Mouse (Mus musculus): ENCODE results near the gene Dspp. TPM values are rescaled to one million over a fixed set of nuclear protein-coding genes. Genes with fewer than 3 reads are reported as not detected.

Gene Dspp
- polyA plus RNA-seq, 1 experiment = not detected

GRCm38 (mm10) chr5:104163536-104163935 lies 7.0 kb upstream of the Dspp start:
- TF ChIP-seq FOSL1 (IDR thresholded peaks at IDR 0.05; ENCODE audit: insufficient read depth, low read length, poor library complexity, severe bottlenecking) = no peak
- TF ChIP-seq MAX (IDR thresholded peaks at IDR 0.05) = no peak
- TF ChIP-seq CTCF (IDR thresholded peaks at IDR 0.05; ENCODE audit: control insufficient read depth, insufficient read depth, insufficient read length) = no peak
- Histone ChIP-seq H3K79me3 (ENCODE audit: low read depth) (no peaks in the 10 kb centered on the region), H3ac (ENCODE audit: control insufficient read depth, insufficient read length, low read depth) (no peak overlapping the region), H3K4me3 (ENCODE audit: insufficient read depth, poor library complexity, severe bottlenecking) (no peak overlapping the region), H3K79me2 (ENCODE audit: control insufficient read depth, insufficient read depth) (no peaks in the 10 kb centered on the region), H3K36me3 (ENCODE audit: control insufficient read depth, insufficient read depth) (no peaks in the 10 kb centered on the region), H3K27me3 (ENCODE audit: control insufficient read depth, insufficient read depth, insufficient read length) (peaks cover 5% of the 10 kb centered on the region)

DNA sequence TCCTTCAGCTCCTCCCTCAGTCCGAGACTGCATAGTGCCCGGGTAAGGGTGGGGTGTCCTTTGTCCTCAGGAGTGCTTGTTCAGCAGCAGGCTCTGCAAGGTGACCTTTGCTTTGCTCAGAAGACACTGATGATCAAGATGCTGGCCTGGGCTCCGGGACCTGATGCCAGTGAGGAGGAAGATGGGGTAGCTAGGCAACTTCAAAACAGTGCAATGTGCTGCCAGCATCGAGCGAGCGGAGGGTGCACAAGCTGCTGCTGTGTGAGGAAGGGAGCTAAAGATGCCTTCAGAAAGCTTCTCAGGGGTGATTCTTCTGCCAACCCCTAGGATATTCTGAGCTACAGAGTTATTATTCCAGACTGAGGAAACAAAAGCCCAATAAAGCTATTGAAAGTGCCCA lies 2.6 kb downstream of the Dspp start:
- TF ChIP-seq CTCF (IDR thresholded peaks at IDR 0.05; ENCODE audit: control insufficient read depth, insufficient read depth, insufficient read length) (no peak), USF1 (IDR thresholded peaks at IDR 0.05; ENCODE audit: low read depth) (no peak), FOSL1 (IDR thresholded peaks at IDR 0.05; ENCODE audit: insufficient read depth, low read length, poor library complexity, severe bottlenecking) (no peak), MYOG (IDR thresholded peaks at IDR 0.05; ENCODE audit: control insufficient read depth, extremely low read depth, insufficient read length) (no peak), MAX (IDR thresholded peaks at IDR 0.05) (no peak), MYOD1 (IDR thresholded peaks at IDR 0.05; ENCODE audit: control insufficient read depth, insufficient read length, low read depth) (no peak), CEBPB (IDR thresholded peaks at IDR 0.05; ENCODE audit: low read depth) (no peak)
- no peak overlapping the region for H3ac ChIP-seq (ENCODE audit: control insufficient read depth, insufficient read length, low read depth)
- H3K79me2 ChIP-seq (ENCODE audit: control insufficient read depth, insufficient read depth) = no peaks in the 10 kb centered on the region
- H3K36me3 ChIP-seq (ENCODE audit: control insufficient read depth, insufficient read depth) = no peaks in the 10 kb centered on the region
- no peak overlapping the region for H3K4me3 ChIP-seq (ENCODE audit: insufficient read depth, poor library complexity, severe bottlenecking)
- H3K27me3 ChIP-seq (ENCODE audit: control insufficient read depth, insufficient read depth, insufficient read length) = peaks cover 13% of the 10 kb centered on the region
- no peaks in the 10 kb centered on the region for H3K79me3 ChIP-seq (ENCODE audit: low read depth)

DNA sequence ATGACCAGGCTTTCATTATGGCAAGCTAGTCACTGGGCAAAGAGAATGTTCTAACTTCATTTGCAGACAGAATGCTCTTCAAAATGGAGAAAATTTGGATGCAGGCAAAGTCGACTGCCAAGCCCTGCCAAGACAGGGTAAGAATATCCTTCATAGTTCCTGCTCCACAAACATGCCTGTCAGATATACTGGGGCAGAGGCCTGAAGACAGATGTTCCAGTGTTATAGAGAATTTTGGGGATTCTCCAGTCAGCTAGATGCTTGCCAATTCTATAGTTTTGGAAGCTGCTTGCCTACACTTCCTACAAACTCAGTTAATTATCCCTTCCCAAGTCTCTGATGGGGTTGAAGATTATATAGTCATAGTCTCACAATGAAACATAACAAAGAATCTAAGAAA lies 13.2 kb downstream of the Dspp start:
- no peak overlapping the region for H3ac ChIP-seq (ENCODE audit: control insufficient read depth, insufficient read length, low read depth)
- no peak for TF ChIP-seq MYOD1 (IDR thresholded peaks at IDR 0.05; ENCODE audit: control insufficient read depth, insufficient read length, low read depth)
- TF ChIP-seq CTCF (IDR thresholded peaks at IDR 0.05; ENCODE audit: control insufficient read depth, insufficient read depth, insufficient read length) = no peak
- no peak for TF ChIP-seq FOSL1 (IDR thresholded peaks at IDR 0.05; ENCODE audit: insufficient read depth, low read length, poor library complexity, severe bottlenecking)
- TF ChIP-seq MYOG (IDR thresholded peaks at IDR 0.05; ENCODE audit: control insufficient read depth, extremely low read depth, insufficient read length) = no peak
- TF ChIP-seq MAX (IDR thresholded peaks at IDR 0.05) = no peak

GRCm38 (mm10) chr5:104187281-104187680 lies 16.8 kb downstream of the Dspp start:
- no peaks in the 10 kb centered on the region for H3K36me3 ChIP-seq (ENCODE audit: control insufficient read depth, insufficient read depth)
- no peak for TF ChIP-seq MAX (IDR thresholded peaks at IDR 0.05)
- TF ChIP-seq CEBPB (IDR thresholded peaks at IDR 0.05; ENCODE audit: low read depth) = no peak
- no peak for TF ChIP-seq CTCF (IDR thresholded peaks at IDR 0.05; ENCODE audit: control insufficient read depth, insufficient read depth, insufficient read length)
- no peak for TF ChIP-seq MYOG (IDR thresholded peaks at IDR 0.05; ENCODE audit: control insufficient read depth, extremely low read depth, insufficient read length)
- no peak for TF ChIP-seq MYOD1 (IDR thresholded peaks at IDR 0.05; ENCODE audit: control insufficient read depth, insufficient read length, low read depth)
- TF ChIP-seq USF1 (IDR thresholded peaks at IDR 0.05; ENCODE audit: low read depth) = no peak
- TF ChIP-seq FOSL1 (IDR thresholded peaks at IDR 0.05; ENCODE audit: insufficient read depth, low read length, poor library complexity, severe bottlenecking) = no peak
- no peaks in the 10 kb centered on the region for H3K79me2 ChIP-seq (ENCODE audit: control insufficient read depth, insufficient read depth)
- no peak overlapping the region for H3ac ChIP-seq (ENCODE audit: control insufficient read depth, insufficient read length, low read depth)
- no peaks in the 10 kb centered on the region for H3K27me3 ChIP-seq (ENCODE audit: control insufficient read depth, insufficient read depth, insufficient read length)
- no peak overlapping the region for H3K4me3 ChIP-seq (ENCODE audit: insufficient read depth, poor library complexity, severe bottlenecking)
- no peaks in the 10 kb centered on the region for H3K79me3 ChIP-seq (ENCODE audit: low read depth)

More for the DNA sequence above, 13.2 kb downstream of the Dspp start:
- Histone ChIP-seq H3K4me3 (ENCODE audit: insufficient read depth, poor library complexity, severe bottlenecking) (no peak overlapping the region), H3K79me3 (ENCODE audit: low read depth) (no peaks in the 10 kb centered on the region), H3K27me3 (ENCODE audit: control insufficient read depth, insufficient read depth, insufficient read length) (no peaks in the 10 kb centered on the region), H3K36me3 (ENCODE audit: control insufficient read depth, insufficient read depth) (no peaks in the 10 kb centered on the region), H3K79me2 (ENCODE audit: control insufficient read depth, insufficient read depth) (no peaks in the 10 kb centered on the region)

- TF ChIP-seq FOSL1 (IDR thresholded peaks at IDR 0.05; ENCODE audit: insufficient read depth, low read length, poor library complexity, severe bottlenecking) (no peak), MAX (IDR thresholded peaks at IDR 0.05) (no peak), USF1 (IDR thresholded peaks at IDR 0.05; ENCODE audit: low read depth) (no peak), CTCF (IDR thresholded peaks at IDR 0.05; ENCODE audit: control insufficient read depth, insufficient read depth, insufficient read length) (no peak), MYOD1 (IDR thresholded peaks at IDR 0.05; ENCODE audit: control insufficient read depth, insufficient read length, low read depth) (no peak), MYOG (IDR thresholded peaks at IDR 0.05; ENCODE audit: control insufficient read depth, extremely low read depth, insufficient read length) (no peak), CEBPB (IDR thresholded peaks at IDR 0.05; ENCODE audit: low read depth) (no peak)
- no peak overlapping the region for H3K4me3 ChIP-seq (ENCODE audit: insufficient read depth, poor library complexity, severe bottlenecking)
Measured at GRCm38 (mm10) chr5:104195086-104195485, 24.6 kb downstream of the Dspp start.

More at GRCm38 (mm10) chr5:104195086-104195485, 24.6 kb downstream of the Dspp start:
- H3K79me3 ChIP-seq (ENCODE audit: low read depth) = no peaks in the 10 kb centered on the region
- no peak overlapping the region for H3ac ChIP-seq (ENCODE audit: control insufficient read depth, insufficient read length, low read depth)
- H3K27me3 ChIP-seq (ENCODE audit: control insufficient read depth, insufficient read depth, insufficient read length) = no peaks in the 10 kb centered on the region
- H3K79me2 ChIP-seq (ENCODE audit: control insufficient read depth, insufficient read depth) = no peaks in the 10 kb centered on the region
- H3K36me3 ChIP-seq (ENCODE audit: control insufficient read depth, insufficient read depth) = no peaks in the 10 kb centered on the region
